Mouse (Mus musculus) ovary, adult 2 months (tissue): Measurements from ENCODE around the gene Wrap73. TPM values are rescaled to one million over a fixed set of nuclear protein-coding genes. Genes with fewer than 3 reads are reported as not detected.

Experiments used
- polyA plus RNA-seq: library from polyadenylated mRNA; depleted of rRNA; stranded (reverse); fragments of >200 nt; gene quantifications from 2 replicates; pipeline ENCODE4 v1.2.3, GENCODE M21; 2012; rRNA removed

Wrap73 gene
- 43.3 and 45.2 TPM in 2 replicates for polyA plus RNA-seq

GRCm38 (mm10) chr4:154142211-154143040 lies at the start of gene Wrap73:
TSS of gene Wrap73 (plus strand) at chr4:154142372.

GRCm38 (mm10) chr4:154140182-154140212 lies 2.2 kb upstream of the Wrap73 start, which contains the start of gene Trp73:
TSS of gene Trp73 (minus strand) at chr4:154140208.

GRCm38 (mm10) chr4:154160538-154161390 lies 18.6 kb downstream of the Wrap73 start, which contains the start of gene Tprgl:
TSS of gene Tprgl (minus strand) at chr4:154160666.

GRCm38 (mm10) chr4:154170506-154171150 lies 28.5 kb downstream of the Wrap73 start, which contains the start of gene Megf6:
TSS of gene Megf6 (plus strand) at chr4:154170730.

Other genes with a start within 250 kb of the Wrap73 start
- 58.1 and 69.9 TPM in 2 replicates for gene A430005L14Rik, start 185.1 kb upstream of the Wrap73 start, polyA plus RNA-seq
- 22.0 and 23.0 TPM in 2 replicates for gene Dffb, start 167.2 kb upstream of the Wrap73 start, polyA plus RNA-seq
- 18.8 and 19.7 TPM in 2 replicates for gene Cep104, start 167.2 kb upstream of the Wrap73 start, polyA plus RNA-seq
- 127 and 143 TPM in 2 replicates for gene Lrrc47, start 130.6 kb upstream of the Wrap73 start, polyA plus RNA-seq
- gene Smim1, start 116.1 kb upstream of the Wrap73 start, polyA plus RNA-seq, result 150 and 188 TPM in 2 replicates
- not detected in 2 replicates for gene Ccdc27, start 99.7 kb upstream of the Wrap73 start, polyA plus RNA-seq
- 9.7 and 9.9 TPM in 2 replicates for gene Trp73, start 2.2 kb upstream of the Wrap73 start, polyA plus RNA-seq
- 247 and 337 TPM in 2 replicates for gene Tprgl, start 18.3 kb downstream of the Wrap73 start, polyA plus RNA-seq
- gene Megf6, start 28.4 kb downstream of the Wrap73 start, polyA plus RNA-seq, result 25.5 and 31.1 TPM in 2 replicates
- gene Arhgef16, start 159.3 kb downstream of the Wrap73 start, polyA plus RNA-seq, result 8.7 and 9.5 TPM in 2 replicates
- not detected in 2 replicates for gene B230104I21Rik, start 193.8 kb downstream of the Wrap73 start, polyA plus RNA-seq